Mouse (Mus musculus): Measurements from ENCODE around the gene Dio3.

GRCm38 (mm10) chr12:110277965-110278307, 932 bp upstream of the Dio3 start:
- TF ChIP-seq CTCF (IDR thresholded peaks at IDR 0.05; ENCODE audit: extremely low read depth, insufficient read length, insufficient replicate concordance, low read depth, low read length) (no peak), POLR2A (IDR thresholded peaks at IDR 0.05; ENCODE audit: low read depth, low read length) (no peak)

Measured in small intestine, adult 2 months (tissue).